Comparison of ENCODE assay signal across 30 mouse cellular contexts in the genomic region with DNA sequence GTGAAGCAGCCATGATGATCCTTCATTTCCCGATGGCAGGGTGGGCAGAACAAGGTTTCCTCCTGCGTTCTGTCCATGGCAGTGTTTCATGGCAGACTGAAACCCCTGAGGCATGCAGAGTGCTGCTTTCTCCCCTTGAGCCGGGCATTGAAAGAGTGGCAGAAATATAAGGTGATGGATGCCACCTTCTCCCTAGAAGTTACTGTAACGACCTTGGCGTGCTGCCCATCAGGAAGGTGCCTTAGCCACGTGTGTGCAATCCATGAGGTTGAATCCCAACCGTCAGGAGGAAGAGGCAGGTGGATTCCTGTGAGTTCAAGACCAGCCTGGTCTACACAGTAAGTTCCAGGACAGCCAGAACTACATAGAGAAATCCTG. TPM values are rescaled to one million over a fixed set of nuclear protein-coding genes. Genes with fewer than 3 reads are reported as not detected.
DNase-seq lines count a peak whose midpoint lies in the region; ATAC-seq and TF ChIP-seq lines count a peak whose summit lies in the region.
"Had no signal": no experiment of that assay in that cellular context is flagged by ENCODE, and none has a peak within 500 bp of the region (broad histone marks: within the 10 kb centered on the region; RNA-seq: fewer than 3 reads in every experiment).

No protein-coding gene starts in this region.

- no peaks in the 10 kb centered on the region for H3K36me3 ChIP-seq in heart, embryonic 10.5 days
- no peaks in the 10 kb centered on the region for H3K36me3 ChIP-seq in liver, adult 2 months (ENCODE audit: control insufficient read depth, insufficient read depth, low read length)
- H3K36me3 ChIP-seq in liver, postnatal 0 days (replicated peaks; ENCODE audit: insufficient read depth, low read length), result no peaks in the 10 kb centered on the region
- no peaks in the 10 kb centered on the region for H3K36me3 ChIP-seq in limb, embryonic 10.5 days
- H3K36me3 ChIP-seq: embryonic facial prominence, embryonic 10.5 days; embryonic facial prominence, embryonic 13.5 days; forebrain, embryonic 10.5 days; heart, embryonic 12.5 days; heart, embryonic 15.5 days; hindbrain, embryonic 12.5 days; hindbrain, embryonic 15.5 days had no signal

- H3K9me3 ChIP-seq in heart, embryonic 10.5 days, result no peaks in the 10 kb centered on the region
- no peaks in the 10 kb centered on the region for H3K9me3 ChIP-seq in liver, postnatal 0 days (ENCODE audit: low read length)
- no peaks in the 10 kb centered on the region for H3K9me3 ChIP-seq in limb, embryonic 10.5 days (replicated peaks)
- H3K9me3 ChIP-seq: embryonic facial prominence, embryonic 10.5 days; embryonic facial prominence, embryonic 13.5 days; forebrain, embryonic 10.5 days; forebrain, embryonic 13.5 days; heart, embryonic 12.5 days; heart, embryonic 15.5 days; hindbrain, embryonic 12.5 days; hindbrain, embryonic 15.5 days had no signal

- peaks cover 18% of the 10 kb centered on the region for H3K4me1 ChIP-seq in heart, embryonic 10.5 days
- H3K4me1 ChIP-seq in liver, adult 2 months (ENCODE audit: control insufficient read depth, insufficient read depth, low read length), result peaks cover 23% of the 10 kb centered on the region
- H3K4me1 ChIP-seq in liver, postnatal 0 days (ENCODE audit: insufficient read depth), result peaks cover 8% of the 10 kb centered on the region; the same call in 1 of the 2 replicates
- peaks cover 15% of the 10 kb centered on the region for H3K4me1 ChIP-seq in limb, embryonic 10.5 days

- no peak for TF ChIP-seq EP300 in liver, postnatal 0 days (IDR thresholded peaks at IDR 0.05; ENCODE audit: low read depth)

- peak; percentile 63 for DNase-seq in heart, embryonic 10.5 days (ENCODE audit: low spot score)
- DNase-seq in heart, postnatal 4 days, result no peak
- no peak for DNase-seq in liver, adult 2 months (ENCODE audit: extremely low read depth, low read depth, low spot score)
- DNase-seq in liver, postnatal 0 days, result no peak
- DNase-seq in testis, postnatal 10 days (ENCODE audit: low spot score), result peak; percentile 31
- no peak for DNase-seq in testis, postnatal 14 days (ENCODE audit: low spot score)
- DNase-seq in limb, embryonic 10.5 days (ENCODE audit: low spot score), result peak; percentile 10
- DNase-seq in lung, postnatal 36 days, result no peak
- DNase-seq: adrenal gland, postnatal 25 days; gastrocnemius, postnatal 10 days; gastrocnemius, postnatal 36 days had no signal

- no peaks in the 10 kb centered on the region for H3K79me2 ChIP-seq in liver, adult 2 months (ENCODE audit: control insufficient read depth, insufficient read depth, low read length)

- TF ChIP-seq POLR2A in liver, adult 2 months (IDR thresholded peaks at IDR 0.05; ENCODE audit: extremely low read depth, insufficient read depth, low read length), result no peak

- 65% methylated on average over 7 of the region's 7 CpGs for WGBS in heart, embryonic 10.5 days
- WGBS in liver, adult 2 months, result 49% methylated on average over 7 of the region's 7 CpGs
- 69% methylated on average over 7 of the region's 7 CpGs for WGBS in liver, postnatal 0 days (ENCODE audit: insufficient replicate concordance)
- WGBS in limb, embryonic 10.5 days, result 72% methylated on average over 7 of the region's 7 CpGs

- H3K4me3 ChIP-seq in heart, embryonic 10.5 days, result no peak overlapping the region
- H3K4me3 ChIP-seq in liver, adult 2 months (ENCODE audit: insufficient read depth, low read depth, low read length), result no peak overlapping the region
- H3K4me3 ChIP-seq in liver, postnatal 0 days (ENCODE audit: low read depth, low read length), result no peak overlapping the region
- no peak overlapping the region for H3K4me3 ChIP-seq in limb, embryonic 10.5 days
- H3K4me3 ChIP-seq: embryonic facial prominence, embryonic 10.5 days; embryonic facial prominence, embryonic 13.5 days; forebrain, embryonic 10.5 days; forebrain, embryonic 13.5 days; heart, embryonic 12.5 days; heart, embryonic 15.5 days; hindbrain, embryonic 12.5 days; hindbrain, embryonic 15.5 days had no signal

- no peak for ATAC-seq in liver, postnatal 0 days
- ATAC-seq: forebrain, embryonic 13.5 days; forebrain, embryonic 16.5 days had no signal

- no peak overlapping the region for H3K4me2 ChIP-seq in liver, postnatal 0 days (ENCODE audit: low read depth, low read length)
- H3K4me2 ChIP-seq: embryonic facial prominence, embryonic 13.5 days; forebrain, embryonic 13.5 days; heart, embryonic 12.5 days; heart, embryonic 15.5 days; hindbrain, embryonic 12.5 days; hindbrain, embryonic 15.5 days had no signal

- TF ChIP-seq CTCF in liver, adult 2 months (IDR thresholded peaks at IDR 0.05; ENCODE audit: low read depth, low read length), result no peak
- TF ChIP-seq CTCF in liver, postnatal 0 days (IDR thresholded peaks at IDR 0.05; ENCODE audit: low read depth), result no peak

- peaks cover 16% of the 10 kb centered on the region for H3K27me3 ChIP-seq in heart, embryonic 10.5 days (ENCODE audit: insufficient read depth, poor library complexity, severe bottlenecking)
- no peaks in the 10 kb centered on the region; the same call in 1 of the 2 replicates for H3K27me3 ChIP-seq in liver, adult 2 months (ENCODE audit: control insufficient read depth, insufficient read depth, low read length)
- H3K27me3 ChIP-seq in liver, postnatal 0 days (ENCODE audit: insufficient read depth, low read length), result no peaks in the 10 kb centered on the region
- peaks cover 8% of the 10 kb centered on the region; the same call in 1 of the 2 replicates for H3K27me3 ChIP-seq in limb, embryonic 10.5 days (ENCODE audit: low read depth, poor library complexity, severe bottlenecking)

- H3K27ac ChIP-seq in heart, embryonic 10.5 days, result no peak overlapping the region
- peak overlapping the region; percentile 30 for H3K27ac ChIP-seq in liver, adult 2 months (replicated peaks; ENCODE audit: insufficient read depth, low read depth, low read length)
- no peak overlapping the region for H3K27ac ChIP-seq in liver, postnatal 0 days (ENCODE audit: low read depth)
- no peak overlapping the region for H3K27ac ChIP-seq in limb, embryonic 10.5 days
- H3K27ac ChIP-seq: embryonic facial prominence, embryonic 10.5 days; embryonic facial prominence, embryonic 13.5 days; forebrain, embryonic 10.5 days; forebrain, embryonic 13.5 days; heart, embryonic 15.5 days; hindbrain, embryonic 12.5 days; hindbrain, embryonic 15.5 days had no signal

- H3K9ac ChIP-seq in liver, adult 2 months (ENCODE audit: low read depth, low read length), result no peak overlapping the region
- no peak overlapping the region for H3K9ac ChIP-seq in liver, postnatal 0 days (replicated peaks)
- H3K9ac ChIP-seq: embryonic facial prominence, embryonic 13.5 days; forebrain, embryonic 13.5 days; heart, embryonic 12.5 days; heart, embryonic 15.5 days; hindbrain, embryonic 12.5 days; hindbrain, embryonic 15.5 days had no signal

RNA-seq across cellular contexts. Expression of gene Ephx1, which starts 0.8 kb away (rescaled TPM):
- 3.4 and 3.9 TPM in 2 replicates for polyA plus RNA-seq in heart, embryonic 10.5 days (2016; fragmentation: Nextera tagmentation; extraction: Ambion mirVana)
- 10 to 100 TPM; 11.6 to 13.8 TPM for total RNA-seq in heart, postnatal 4 days (2021)
- total RNA-seq in liver, adult 2 months (2014; rRNA removed), result 220 and 428 TPM in 2 replicates
- polyA plus RNA-seq in liver, adult 2 months (2012; rRNA removed), result 287 and 304 TPM in 2 replicates
- 81.9 and 83.5 TPM in 2 replicates for polyA plus RNA-seq in liver, postnatal 0 days (2015; fragmentation: Nextera tagmentation; extraction: Ambion mirVana)
- polyA plus RNA-seq in limb, embryonic 10.5 days (2016; fragmentation: Nextera tagmentation; extraction: Ambion mirVana), result 0.87 and 1.4 TPM in 2 replicates

RNA-seq across cellular contexts. Expression of gene 9130409I23Rik, which starts 29.6 kb away (rescaled TPM):
- polyA plus RNA-seq in heart, embryonic 10.5 days (2016; fragmentation: Nextera tagmentation; extraction: Ambion mirVana), result not detected in 2 replicates
- not detected for total RNA-seq in heart, postnatal 4 days (2021)
- total RNA-seq in liver, adult 2 months (2014; rRNA removed), result 11.2 and 23.4 TPM in 2 replicates
- polyA plus RNA-seq in liver, adult 2 months (2012; rRNA removed), result 3.8 and 4.2 TPM in 2 replicates
- polyA plus RNA-seq in liver, postnatal 0 days (2015; fragmentation: Nextera tagmentation; extraction: Ambion mirVana), result 0.45 and 0.53 TPM in 2 replicates
- not detected in 2 replicates for polyA plus RNA-seq in limb, embryonic 10.5 days (2016; fragmentation: Nextera tagmentation; extraction: Ambion mirVana)
- total RNA-seq: adrenal gland, adult 8-10 months; adrenal gland, postnatal 25 days; gastrocnemius, adult 18-20 months; gastrocnemius, postnatal 10 days; gastrocnemius, postnatal 36 days; granulocyte monocyte progenitor cell, adult 5-6 weeks; heart, postnatal 10 days; hematopoietic stem cell, adult 5-6 weeks; MEL had no signal
- polyA plus RNA-seq: brain, embryonic 14.5 days; C2C12; CD4-positive, CD25-positive, alpha-beta regulatory T cell, adult 4 months; cortical plate, adult 2 months; embryonic facial prominence, embryonic 10.5 days; embryonic facial prominence, embryonic 13.5 days; forebrain, embryonic 10.5 days; forebrain, embryonic 13.5 days; forebrain, embryonic 16.5 days; heart, embryonic 12.5 days; heart, embryonic 15.5 days; hindbrain, embryonic 15.5 days had no signal

Comparison
In these comparisons a context has a peak if more than half of its experiments do, and no peak if none do; other contexts are left out.
1. DNase-seq: peak in heart, embryonic 10.5 days (single experiment), testis, postnatal 10 days (single experiment) and limb, embryonic 10.5 days (single experiment); none in heart, postnatal 4 days (single experiment), liver, adult 2 months (single experiment), liver, postnatal 0 days (single experiment), testis, postnatal 14 days (single experiment) and lung, postnatal 36 days (single experiment).
2. RNA of gene Ephx1, which starts 0.8 kb away (polyA plus RNA-seq): 287 to 304 TPM in liver, adult 2 months and 81.9 to 83.5 TPM in liver, postnatal 0 days; 3.4 to 3.9 TPM in heart, embryonic 10.5 days and 0.87 to 1.4 TPM in limb, embryonic 10.5 days; every median in the first group is over 10 times any median in the second.